Mouse (Mus musculus) CD4-positive helper T cell, adult 2 months (primary cell): ENCODE data around the gene Pitx2.

ENCODE experiments used
- DNase-seq: peaks from one replicate; pipeline ENCODE4 v3.0.0-alpha.2; 2012; ENCODE audit warnings: low read depth, missing footprints, low spot score

Gene Pitx2

DNA sequence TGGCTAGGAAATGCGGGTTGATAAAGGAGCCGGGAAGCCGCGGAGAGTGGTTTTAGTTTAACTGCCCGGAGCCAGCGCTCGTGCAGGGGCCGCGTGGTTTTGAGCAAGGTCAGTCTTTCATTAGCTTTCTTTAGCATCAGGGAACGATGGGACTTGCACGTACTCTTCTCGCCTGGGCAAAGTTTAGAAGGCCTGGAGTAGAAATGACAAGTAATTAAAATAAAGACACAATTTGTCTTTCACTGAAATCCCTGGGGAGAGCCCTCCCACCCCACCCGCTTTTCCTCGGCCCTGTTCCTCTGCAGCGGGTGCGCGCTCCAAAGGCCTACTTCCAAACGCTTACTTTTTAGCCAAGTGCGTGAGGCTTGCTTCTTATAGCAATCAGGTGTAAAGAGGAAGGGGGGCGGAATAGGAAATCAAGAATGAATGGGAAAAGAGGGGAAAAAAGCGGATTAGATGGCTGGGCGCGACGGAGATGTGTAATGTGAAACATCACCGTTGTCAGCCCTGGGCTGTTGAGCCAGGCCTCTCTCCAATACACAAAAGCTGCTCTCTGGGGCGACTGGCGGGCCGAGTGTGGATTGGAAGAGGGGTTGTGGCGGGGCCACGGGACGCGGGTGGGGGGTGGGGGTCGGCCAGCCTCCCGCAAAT is 17.4 kb downstream of the Pitx2 start:
- no peak for DNase-seq

- DNase-seq, result no peak
Measured at GRCm38 (mm10) chr3:129217862-129218370, 18.2 kb downstream of the Pitx2 start.

GRCm38 (mm10) chr3:129218371-129218921 is 18.8 kb downstream of the Pitx2 start:
- no peak for DNase-seq

GRCm38 (mm10) chr3:129220086-129220670 is 20.5 kb downstream of the Pitx2 start:
- DNase-seq, result no peak

DNA sequence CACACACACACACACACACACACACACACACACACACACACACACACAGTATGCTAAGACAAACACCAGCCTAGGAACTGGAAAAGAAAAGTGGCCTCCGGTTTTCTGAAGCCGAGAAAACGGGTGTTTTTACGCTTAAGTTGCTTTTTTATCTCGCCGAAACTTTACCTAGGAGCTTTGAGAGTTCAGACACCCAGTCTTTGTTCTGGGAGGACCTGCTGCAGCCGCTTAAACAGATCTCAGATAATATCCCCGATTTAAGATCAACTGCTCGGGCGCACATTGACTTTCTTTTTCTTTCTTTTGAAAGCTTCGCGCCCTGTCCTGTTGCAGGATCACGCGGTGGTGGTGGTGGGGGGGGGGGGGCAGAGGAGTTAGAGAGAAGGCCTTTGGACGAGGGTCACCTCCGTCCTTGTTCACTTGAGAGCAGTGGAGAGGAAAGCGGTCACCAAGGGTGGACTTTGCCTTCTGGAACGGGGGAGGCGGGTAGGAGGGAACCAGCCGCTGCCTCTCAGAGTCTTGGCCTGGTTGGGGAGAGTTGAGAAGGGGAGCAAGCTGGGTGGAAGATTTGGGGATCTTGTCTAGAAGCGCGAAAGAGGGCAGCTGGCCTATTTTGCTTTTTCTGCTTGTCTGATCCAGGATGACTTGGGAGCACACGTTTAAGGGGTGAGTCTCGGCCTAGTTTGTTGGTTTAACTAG is 21.2 kb downstream of the Pitx2 start:
- no peak for DNase-seq

DNA sequence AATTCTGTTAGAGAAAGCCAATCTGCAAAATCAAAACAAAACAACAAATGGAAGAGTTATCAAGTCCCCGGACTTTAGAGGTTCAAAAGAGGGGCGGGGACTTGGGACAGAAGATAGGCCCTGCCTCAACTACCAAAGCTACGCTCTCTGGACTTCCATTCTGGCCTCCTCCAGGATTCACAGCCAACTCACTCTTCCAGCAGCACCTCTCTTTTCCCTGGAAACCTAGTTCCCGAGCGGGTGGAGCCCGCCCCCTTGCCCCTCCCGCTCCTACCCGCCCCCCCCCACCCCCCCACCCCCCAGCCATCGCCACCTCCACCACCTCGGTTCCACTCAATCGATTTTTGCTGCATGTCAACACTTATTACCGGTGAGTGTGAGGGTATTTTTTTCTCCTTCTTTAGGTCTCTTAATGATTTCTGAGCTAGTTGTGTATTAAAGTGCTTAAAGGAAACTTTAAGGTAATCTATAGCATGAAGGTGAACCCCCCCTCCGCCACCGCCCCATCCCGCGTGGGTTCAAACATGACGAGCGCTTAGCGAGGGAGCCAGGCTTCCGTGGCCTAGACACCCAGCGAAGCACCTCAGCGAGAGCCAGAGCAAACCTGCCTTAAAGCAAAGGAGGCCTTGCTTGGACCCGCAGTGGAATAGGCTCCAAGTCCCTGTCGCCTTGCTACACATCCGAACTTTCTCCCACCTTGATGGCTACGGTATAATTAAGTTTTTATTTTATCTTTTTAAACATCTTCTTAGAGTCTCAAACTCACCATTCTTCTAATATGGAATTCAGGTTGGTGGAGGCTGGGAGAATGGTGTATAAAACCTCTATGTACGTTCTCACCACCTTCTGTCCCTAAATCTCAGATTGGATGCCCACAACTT is 21.9 kb downstream of the Pitx2 start:
- no peak for DNase-seq

DNA sequence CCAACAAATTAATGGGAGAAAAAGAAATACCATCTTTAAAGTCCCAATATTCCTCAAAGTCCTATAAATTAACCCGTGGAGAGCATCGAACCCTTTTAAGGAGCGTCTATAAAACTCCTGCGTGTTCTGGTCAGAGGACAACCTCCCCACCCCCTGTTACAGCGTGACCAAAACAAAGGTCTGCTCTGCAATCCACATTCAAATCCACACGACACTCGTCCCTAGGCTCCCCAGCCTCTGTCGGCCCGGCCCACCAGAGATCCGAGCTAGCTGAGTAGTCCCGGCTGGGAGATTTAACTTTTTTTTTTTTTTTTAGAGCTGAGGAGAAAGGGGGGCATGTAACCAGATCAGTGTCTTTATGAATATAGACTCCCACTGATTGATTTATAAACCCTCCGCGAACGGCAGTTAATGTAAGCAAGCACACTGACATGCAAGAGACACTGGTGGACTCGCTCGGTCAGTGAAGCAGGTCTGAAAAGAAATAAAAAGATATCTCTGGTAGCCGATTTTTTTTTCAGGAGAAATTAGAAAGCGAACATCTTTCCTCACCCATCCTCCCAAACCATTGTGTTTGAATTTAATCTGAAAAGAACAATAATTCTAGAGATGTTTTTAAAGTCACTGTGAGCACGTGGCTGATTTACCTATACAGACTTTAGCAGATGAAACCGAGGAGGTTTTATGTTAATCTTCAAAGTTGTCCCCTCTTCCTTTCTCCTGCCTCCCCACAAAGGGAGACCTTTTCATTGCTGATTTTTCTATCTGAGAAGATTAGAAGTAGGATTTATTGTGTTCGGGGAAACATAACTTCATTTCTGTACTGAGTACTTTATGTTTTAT is 23.0 kb downstream of the Pitx2 start:
- DNase-seq, result no peak

- no peak for DNase-seq
Measured at GRCm38 (mm10) chr3:129223401-129223800, 23.7 kb downstream of the Pitx2 start.

- DNase-seq, result no peak
Measured at GRCm38 (mm10) chr3:129223964-129224805, 24.5 kb downstream of the Pitx2 start.

DNA sequence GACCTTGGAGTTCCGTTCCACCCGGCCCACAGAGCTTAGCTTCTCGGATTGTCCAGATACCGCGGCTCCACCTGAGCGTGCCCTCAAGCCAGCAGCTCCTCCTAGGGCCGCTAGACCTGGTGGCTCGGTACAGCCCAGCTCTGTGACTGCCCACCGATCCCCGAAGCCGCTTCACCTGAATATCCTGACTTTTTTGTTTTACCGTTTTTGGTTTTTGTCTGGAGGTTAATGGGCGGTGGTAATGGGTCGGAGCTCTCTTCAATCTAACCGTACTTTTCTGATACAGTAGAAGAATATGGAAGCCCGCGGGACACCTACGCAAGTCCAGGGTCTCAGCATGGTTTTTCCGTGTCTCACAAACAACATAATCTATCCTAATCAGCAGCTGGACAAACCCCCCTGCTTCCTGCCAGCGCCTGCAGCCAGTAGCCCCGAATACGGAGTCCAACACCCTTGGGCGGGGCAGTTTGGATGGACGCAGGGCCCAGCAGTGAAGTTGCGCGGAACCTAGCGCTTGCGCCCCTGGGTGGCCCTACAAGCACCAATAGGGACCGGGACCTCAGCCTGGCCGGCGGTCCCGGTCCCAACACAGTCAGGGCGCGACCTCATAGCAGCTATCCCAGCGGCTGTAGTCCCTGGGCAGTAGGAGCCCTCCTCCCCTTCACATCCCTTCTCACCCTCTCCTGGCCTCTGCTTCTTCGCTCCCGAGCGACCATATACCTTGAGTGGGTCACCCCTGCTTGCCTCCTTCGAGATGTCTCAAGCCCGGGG is 25.3 kb downstream of the Pitx2 start:
- DNase-seq, result no peak

- DNase-seq, result no peak
Measured at GRCm38 (mm10) chr3:129225577-129226289, 26.1 kb downstream of the Pitx2 start.

- DNase-seq, result no peak
Measured at GRCm38 (mm10) chr3:129226681-129227080, 27.0 kb downstream of the Pitx2 start.

DNA sequence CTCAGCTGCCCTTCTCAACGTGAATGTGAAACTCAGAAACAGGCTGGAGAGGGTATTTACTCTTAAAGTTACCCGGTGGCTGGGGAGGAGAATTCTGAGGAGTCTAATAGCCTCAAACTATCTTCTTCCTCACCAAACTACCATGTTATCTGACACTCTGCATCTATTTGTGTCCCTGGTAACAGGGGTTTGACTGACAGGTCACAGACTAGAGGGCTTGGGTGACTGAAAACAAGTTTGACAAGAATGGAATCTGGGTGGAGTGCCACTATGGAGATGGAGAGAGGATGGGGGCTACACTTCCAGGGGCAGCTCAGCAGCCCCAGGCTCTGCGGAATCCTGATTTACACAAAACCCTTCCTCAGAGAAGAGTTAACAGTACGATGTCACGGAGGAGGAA is 27.7 kb downstream of the Pitx2 start:
- DNase-seq, result no peak

DNA sequence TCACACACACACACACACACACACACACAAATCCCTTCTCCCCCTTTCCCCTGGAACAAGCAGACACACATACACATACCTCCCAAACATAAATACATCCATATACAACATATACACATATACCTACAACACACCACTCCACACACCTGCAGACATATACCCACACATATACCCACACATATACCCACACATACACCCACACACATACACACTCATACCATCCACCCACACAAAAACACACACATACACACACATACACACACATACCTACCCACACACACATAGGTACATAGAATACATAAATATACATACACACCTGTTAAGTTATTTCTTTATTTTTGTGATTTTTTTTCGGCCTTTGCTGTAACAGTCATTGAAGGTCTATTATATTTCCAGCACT is 38.3 kb downstream of the Pitx2 start:
- DNase-seq, result no peak

- DNase-seq, result no peak
Measured at GRCm38 (mm10) chr3:129238664-129239258, 39.1 kb downstream of the Pitx2 start.

GRCm38 (mm10) chr3:129250997-129251396 is 51.3 kb downstream of the Pitx2 start:
- DNase-seq, result no peak

DNA sequence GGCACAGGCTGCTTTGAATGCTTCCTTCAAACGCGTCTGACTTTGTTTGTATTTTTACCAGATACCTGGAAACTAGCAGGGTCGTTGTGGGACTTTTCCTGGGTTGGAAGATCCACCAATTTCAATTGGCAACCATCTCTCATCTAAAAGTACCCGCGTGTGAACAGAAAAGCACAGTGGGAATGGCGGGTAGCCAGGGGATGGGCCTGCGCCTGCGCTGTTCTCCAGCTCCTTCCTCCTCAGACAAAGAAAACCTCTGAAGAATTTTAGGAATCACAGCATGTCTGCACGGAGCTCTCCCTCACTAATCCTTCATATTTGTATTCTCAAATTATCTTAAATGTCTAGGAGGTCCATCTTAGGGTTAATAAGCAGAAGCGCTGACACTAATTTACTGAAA is 54.6 kb downstream of the Pitx2 start:
- no peak for DNase-seq

DNA sequence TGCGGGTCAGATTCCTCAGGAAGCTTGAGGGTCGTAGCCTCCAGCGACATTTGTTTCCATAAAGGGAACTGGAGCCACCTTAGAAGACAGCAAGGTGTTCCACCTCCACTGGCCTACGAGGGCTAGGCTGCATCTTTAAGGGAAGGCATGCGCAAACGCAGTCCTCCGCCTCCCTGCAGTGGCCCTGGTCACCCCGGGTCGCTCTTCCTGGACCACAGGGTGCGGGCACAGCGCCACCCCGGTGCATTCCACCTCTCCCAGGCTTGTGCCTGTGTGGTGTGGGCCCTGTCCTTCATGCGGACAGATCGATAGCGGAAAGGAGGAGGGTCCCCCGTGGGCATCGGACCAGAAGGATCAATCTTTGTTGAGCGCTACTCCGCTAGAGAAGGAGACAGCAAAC is 56.6 kb downstream of the Pitx2 start:
- DNase-seq, result no peak
